Mouse (Mus musculus): ENCODE results near the gene Flt3l. TPM values are rescaled to one million over a fixed set of nuclear protein-coding genes. Genes with fewer than 3 reads are reported as not detected.

Gene Flt3l
- polyA plus RNA-seq, 1 experiment: 47.6 TPM

DNA sequence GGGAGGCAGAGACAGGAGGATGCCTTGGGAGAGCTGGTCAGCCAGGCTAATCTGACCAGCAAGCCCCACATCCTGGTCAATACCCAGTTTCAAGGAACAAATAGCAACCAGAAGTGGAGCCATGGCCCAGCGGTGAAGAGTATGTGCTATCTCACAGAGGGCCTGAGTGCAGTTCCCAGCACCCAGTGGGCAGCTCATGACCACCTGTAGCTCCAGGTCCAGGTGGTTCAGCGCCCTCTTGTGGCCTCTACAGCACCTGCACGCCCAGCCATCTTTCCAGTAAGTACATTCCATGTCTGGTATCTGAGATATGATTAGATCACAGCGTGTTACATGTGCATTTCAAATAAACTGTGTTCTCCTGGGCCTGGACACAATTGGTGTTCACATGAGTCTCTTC is 50.1 kb downstream of the Flt3l start:
- no peak for TF ChIP-seq GATA1 (IDR thresholded peaks at IDR 0.05; ENCODE audit: low read length)

DNA sequence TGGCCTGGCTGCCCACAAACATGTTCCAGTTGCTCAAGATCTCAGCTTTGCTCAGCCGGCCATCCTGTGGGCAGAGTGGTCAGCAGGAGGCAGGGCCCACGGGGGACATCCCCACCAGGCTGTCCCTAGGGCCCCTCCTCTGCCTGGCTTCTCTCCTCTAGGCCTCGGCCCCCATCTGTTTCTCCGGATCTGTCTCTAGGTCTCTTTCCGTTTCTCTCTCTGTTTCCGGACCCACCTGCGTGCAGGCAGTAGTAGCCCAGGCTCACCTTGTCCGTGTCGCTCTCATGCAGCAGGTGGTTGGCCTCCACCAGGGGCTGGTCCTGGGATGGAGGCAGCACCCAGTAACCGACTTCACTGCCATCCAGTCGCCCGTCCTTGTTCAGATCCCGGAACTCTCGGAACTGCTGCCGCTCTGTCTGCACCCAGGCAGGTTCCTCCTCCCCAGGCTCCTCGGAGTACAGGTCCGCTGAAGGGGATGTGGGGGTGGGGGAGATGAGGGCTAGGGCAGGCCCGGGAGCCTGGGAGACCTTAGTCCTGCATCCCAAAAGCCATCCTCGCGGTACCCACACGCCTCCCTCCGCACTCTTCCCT is 52.8 kb downstream of the Flt3l start:
- no peak for TF ChIP-seq GATA1 (IDR thresholded peaks at IDR 0.05; ENCODE audit: low read length)

- no peak for TF ChIP-seq GATA1 (IDR thresholded peaks at IDR 0.05; ENCODE audit: low read length)
Observed at GRCm38 (mm10) chr7:45082401-45083299, 53.6 kb downstream of the Flt3l start.

- TF ChIP-seq GATA1 (IDR thresholded peaks at IDR 0.05; ENCODE audit: low read length): no peak
Observed at GRCm38 (mm10) chr7:45081016-45081415, 55.2 kb downstream of the Flt3l start.

- TF ChIP-seq GATA1 (IDR thresholded peaks at IDR 0.05; ENCODE audit: low read length): no peak
Observed at GRCm38 (mm10) chr7:45079856-45080255, 56.4 kb downstream of the Flt3l start.

Other genes starting within 250 kb of the Flt3l start
- 568 and 719 TPM in 2 replicates for gene Med25, start 243.7 kb downstream of the Flt3l start, polyA plus RNA-seq (2012)
- gene Fuz, start 240.4 kb downstream of the Flt3l start, polyA plus RNA-seq (2012): 67.3 and 78.5 TPM in 2 replicates
- 254 and 278 TPM in 2 replicates for gene Ap2a1, start 206.9 kb downstream of the Flt3l start, polyA plus RNA-seq (2012)
- gene Tsks, start 193.2 kb downstream of the Flt3l start, polyA plus RNA-seq (2012): 0.16 TPM in 1 of 2 replicates, not detected in the other
- gene Cpt1c, start 161.6 kb downstream of the Flt3l start, polyA plus RNA-seq (2012): 1.2 and 1.9 TPM in 2 replicates
- 142 and 234 TPM in 2 replicates for gene Prmt1, start 149.9 kb downstream of the Flt3l start, polyA plus RNA-seq (2012)
- 110 and 153 TPM in 2 replicates for gene Irf3, start 138.8 kb downstream of the Flt3l start, polyA plus RNA-seq (2012)
- gene Bcl2l12, start 137.7 kb downstream of the Flt3l start, polyA plus RNA-seq (2012): 195 and 211 TPM in 2 replicates
- gene Scaf1, start 120.1 kb downstream of the Flt3l start, polyA plus RNA-seq (2012): 347 and 406 TPM in 2 replicates
- gene Rras, start 118.5 kb downstream of the Flt3l start, polyA plus RNA-seq (2012): 7.8 and 9.1 TPM in 2 replicates
- gene Prr12, start 83.6 kb downstream of the Flt3l start, polyA plus RNA-seq (2012): 123 and 149 TPM in 2 replicates
- gene Nosip, start 74.0 kb downstream of the Flt3l start, polyA plus RNA-seq (2012): 160 and 205 TPM in 2 replicates
- gene Prrg2, start 73.8 kb downstream of the Flt3l start, polyA plus RNA-seq (2012): 28.0 and 34.7 TPM in 2 replicates
- 1.2 and 1.8 TPM in 2 replicates for gene Rcn3, start 44.2 kb downstream of the Flt3l start, polyA plus RNA-seq (2012)
- gene Fcgrt, start 32.6 kb downstream of the Flt3l start, polyA plus RNA-seq (2012): 0.04 TPM in 1 of 2 replicates, not detected in the other
- gene Rps11, start 12.0 kb downstream of the Flt3l start, polyA plus RNA-seq (2012): 236 and 428 TPM in 2 replicates
- gene Rpl13a, start 7.7 kb downstream of the Flt3l start, polyA plus RNA-seq (2012): 9,046 and 9,149 TPM in 2 replicates
- 1.5 and 3.9 TPM in 2 replicates for gene Gm45713, start 201 bp downstream of the Flt3l start, polyA plus RNA-seq (2012)
- gene Pih1d1, start 17.9 kb upstream of the Flt3l start, polyA plus RNA-seq (2012): 93.6 and 96.2 TPM in 2 replicates
- gene Aldh16a1, start 18.2 kb upstream of the Flt3l start, polyA plus RNA-seq (2012): 150 and 154 TPM in 2 replicates
- 0.06 and 0.09 TPM in 2 replicates for gene Slc17a7, start 27.5 kb upstream of the Flt3l start, polyA plus RNA-seq (2012)
- gene Gfy, start 43.1 kb upstream of the Flt3l start, polyA plus RNA-seq (2012): not detected in 2 replicates
- not detected in 2 replicates for gene Pth2, start 44.6 kb upstream of the Flt3l start, polyA plus RNA-seq (2012)
- not detected in 2 replicates for gene Ccdc155, start 68.5 kb upstream of the Flt3l start, polyA plus RNA-seq (2012)
- 0.13 TPM in 1 of 2 replicates, not detected in the other for gene Dkkl1, start 75.7 kb upstream of the Flt3l start, polyA plus RNA-seq (2012)
- not detected in 2 replicates for gene Tead2, start 79.3 kb upstream of the Flt3l start, polyA plus RNA-seq (2012)
- 96.2 and 133 TPM in 2 replicates for gene Cd37, start 102.7 kb upstream of the Flt3l start, polyA plus RNA-seq (2012)
- not detected in 2 replicates for gene Slc6a16, start 104.7 kb upstream of the Flt3l start, polyA plus RNA-seq (2012)
- not detected in 2 replicates for gene Slc6a21, start 141.1 kb upstream of the Flt3l start, polyA plus RNA-seq (2012)
- gene Trpm4, start 197.3 kb upstream of the Flt3l start, polyA plus RNA-seq (2012): 0.13 and 0.19 TPM in 2 replicates
- gene Hrc, start 198.9 kb upstream of the Flt3l start, polyA plus RNA-seq (2012): not detected in 2 replicates
- 5.9 and 6.4 TPM in 2 replicates for gene Ppfia3, start 230.6 kb upstream of the Flt3l start, polyA plus RNA-seq (2012)
- 3.0 and 3.6 TPM in 2 replicates for gene Lin7b, start 234.2 kb upstream of the Flt3l start, polyA plus RNA-seq (2012)

Measured in G1E-ER4 (cell line).